ENCODE assay signal across 8 mouse cellular contexts in the genomic region with DNA sequence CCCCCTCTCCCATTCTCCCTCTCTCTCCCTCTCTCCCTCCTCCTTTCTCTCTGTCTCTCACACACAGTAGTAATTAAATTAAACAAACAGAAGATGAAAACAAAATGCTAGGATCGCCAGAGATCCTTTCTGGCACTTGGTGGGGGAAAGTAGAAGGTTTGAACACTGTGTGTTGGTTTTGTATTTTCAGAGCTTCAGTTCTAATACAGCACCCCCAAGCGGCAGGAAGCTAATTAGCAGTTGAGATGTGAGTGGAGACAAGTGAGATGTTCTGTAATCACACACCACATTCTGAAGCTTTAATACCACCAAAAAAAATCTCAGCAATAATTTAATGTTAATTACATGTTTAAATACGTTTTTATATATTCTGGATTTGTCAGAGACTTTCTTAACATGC. TPM values are rescaled to one million over a fixed set of nuclear protein-coding genes. Genes with fewer than 3 reads are reported as not detected.
DNase-seq lines count a peak whose midpoint lies in the region; ATAC-seq and TF ChIP-seq lines count a peak whose summit lies in the region.

No protein-coding gene starts in this region.

- H3K9me3 ChIP-seq in MEL (replicated peaks; ENCODE audit: insufficient read depth, low read length) = no peaks in the 10 kb centered on the region
- H3K9me3 ChIP-seq in embryonic facial prominence, embryonic 10.5 days = no peaks in the 10 kb centered on the region
- no peaks in the 10 kb centered on the region for H3K9me3 ChIP-seq in lung, postnatal 0 days (ENCODE audit: low read length)

- no peaks in the 10 kb centered on the region for H3K79me2 ChIP-seq in MEL (ENCODE audit: control insufficient read depth, insufficient read depth, low read length, poor library complexity)

- H3K9ac ChIP-seq in MEL (ENCODE audit: control insufficient read depth, low read depth, low read length, poor library complexity, severe bottlenecking) = no peak overlapping the region
- no peak overlapping the region for H3K9ac ChIP-seq in lung, postnatal 0 days (replicated peaks; ENCODE audit: low read depth)

- 21% methylated on average over 3 of the region's 3 CpGs for WGBS in embryonic facial prominence, embryonic 10.5 days
- 18% methylated on average over 3 of the region's 3 CpGs for WGBS in lung, postnatal 0 days

- H3K4me2 ChIP-seq in lung, postnatal 0 days (replicated peaks; ENCODE audit: low read depth, low read length) = no peak overlapping the region

- ATAC-seq in lung, postnatal 0 days = no peak

- no peaks in the 10 kb centered on the region for H3K36me3 ChIP-seq in MEL (ENCODE audit: control insufficient read depth in 1 of 2, insufficient read depth in 2 of 2, low read length in 2 of 2)
- H3K36me3 ChIP-seq in embryonic facial prominence, embryonic 10.5 days (replicated peaks) = peaks cover 93% of the 10 kb centered on the region
- no peaks in the 10 kb centered on the region for H3K36me3 ChIP-seq in lung, postnatal 0 days (ENCODE audit: insufficient read depth, low read length)

- no peak overlapping the region for H3K27ac ChIP-seq in layer of hippocampus, adult 2 months
- H3K27ac ChIP-seq in MEL (ENCODE audit: control insufficient read depth, low read depth, low read length) = no peak overlapping the region
- no peak overlapping the region for H3K27ac ChIP-seq in embryonic facial prominence, embryonic 10.5 days (replicated peaks)
- no peak overlapping the region for H3K27ac ChIP-seq in lung, postnatal 0 days (ENCODE audit: low read length)

- TF ChIP-seq RAD21 in MEL (IDR thresholded peaks at IDR 0.05; ENCODE audit: low read depth, low read length) = peak; percentile 13

- no peak overlapping the region for H3K4me3 ChIP-seq in layer of hippocampus, adult 2 months
- H3K4me3 ChIP-seq in MEL (ENCODE audit: control insufficient read depth in 1 of 2, insufficient read depth in 1 of 2, low read depth in 2 of 2, low read length in 2 of 2) = no peak overlapping the region
- H3K4me3 ChIP-seq in embryonic facial prominence, embryonic 10.5 days = no peak overlapping the region
- no peak overlapping the region for H3K4me3 ChIP-seq in lung, postnatal 0 days (ENCODE audit: low read depth, low read length)

- H3K4me1 ChIP-seq in MEL (ENCODE audit: control insufficient read depth in 1 of 2, insufficient read depth in 2 of 2, low read length in 2 of 2) = no peaks in the 10 kb centered on the region
- H3K4me1 ChIP-seq in embryonic facial prominence, embryonic 10.5 days = no peaks in the 10 kb centered on the region
- no peaks in the 10 kb centered on the region for H3K4me1 ChIP-seq in lung, postnatal 0 days (ENCODE audit: insufficient read depth, low read depth, low read length)

- no peak for TF ChIP-seq EP300 in MEL (IDR thresholded peaks at IDR 0.05; ENCODE audit: low read depth in 1 of 2, low read length in 2 of 2)
- TF ChIP-seq EP300 in lung, postnatal 0 days (IDR thresholded peaks at IDR 0.05) = no peak

- peak; percentile 51 to 54 for DNase-seq in cerebellum, adult 18-20 months
- DNase-seq in cerebellum, adult 11-12 months = no peak
- peak in 1 of 2 experiments; percentile 65 for DNase-seq in layer of hippocampus, adult 2 months (ENCODE audit: low spot score in 2 of 2)
- DNase-seq in layer of hippocampus, adult 9-10 months (ENCODE audit: low spot score) = no peak
- peak; percentile 26 for DNase-seq in MEL (ENCODE audit: low read depth, low spot score)
- peak; percentile 50 for DNase-seq in embryonic facial prominence, embryonic 10.5 days (ENCODE audit: low spot score)
- DNase-seq in lung, postnatal 0 days (ENCODE audit: low spot score) = peak; percentile 68
- DNase-seq in T-cell, adult 2 months (ENCODE audit: low spot score) = no peak

- H3K27me3 ChIP-seq in MEL (ENCODE audit: control insufficient read depth in 1 of 2, insufficient read depth in 2 of 2, low read length in 2 of 2) = no peaks in the 10 kb centered on the region
- H3K27me3 ChIP-seq in embryonic facial prominence, embryonic 10.5 days (replicated peaks; ENCODE audit: low read depth, poor library complexity, severe bottlenecking) = no peaks in the 10 kb centered on the region
- H3K27me3 ChIP-seq in lung, postnatal 0 days (replicated peaks; ENCODE audit: insufficient read depth, low read length) = no peaks in the 10 kb centered on the region

- no peak for TF ChIP-seq POLR2A in MEL (IDR thresholded peaks at IDR 0.05; ENCODE audit: control insufficient read depth in 1 of 2, insufficient read depth in 1 of 2, low read depth in 1 of 2, low read length in 2 of 2, poor library complexity in 1 of 2)

- peak; percentile 83 for TF ChIP-seq CTCF in layer of hippocampus, adult 2 months (conservative IDR thresholded peaks at IDR 0.05)
- peak; percentile 23 to 44 (median 26); a peak in 4 of 6 replicates for TF ChIP-seq CTCF in MEL (IDR thresholded peaks at IDR 0.05 in 2 of 3, conservative IDR thresholded peaks at IDR 0.05 in 1 of 3; ENCODE audit: control insufficient read depth in 1 of 3, insufficient read depth in 1 of 3, low read depth in 2 of 3, low read length in 3 of 3, poor library complexity in 1 of 3, severe bottlenecking in 1 of 3)
- TF ChIP-seq CTCF in lung, postnatal 0 days (IDR thresholded peaks at IDR 0.05) = peak; percentile 75

TF ChIP-seq in MEL, 35 proteins besides CTCF, POLR2A, EP300 and RAD21:
- TF ChIP-seq SMC3 (IDR thresholded peaks at IDR 0.05; ENCODE audit: low read depth, low read length) = no peak
- TF ChIP-seq KAT2A (conservative IDR thresholded peaks at IDR 0.05; ENCODE audit: low read depth, low read length) = no peak
- TF ChIP-seq GABPA (IDR thresholded peaks at IDR 0.05; ENCODE audit: low read depth, low read length) = no peak
- no peak for TF ChIP-seq MYB (IDR thresholded peaks at IDR 0.05; ENCODE audit: low read depth, low read length)
- no peak for TF ChIP-seq CHD1 (IDR thresholded peaks at IDR 0.05; ENCODE audit: low read depth, low read length)
- no peak for TF ChIP-seq SIN3A (IDR thresholded peaks at IDR 0.05; ENCODE audit: low read length)
- no peak for TF ChIP-seq MAZ (IDR thresholded peaks at IDR 0.05; ENCODE audit: low read depth, low read length)
- no peak for TF ChIP-seq HCFC1 (IDR thresholded peaks at IDR 0.05; ENCODE audit: low read depth, low read length)
- TF ChIP-seq TCF12 (IDR thresholded peaks at IDR 0.05; ENCODE audit: low read depth, low read length) = no peak
- no peak for TF ChIP-seq BHLHE40 (IDR thresholded peaks at IDR 0.05; ENCODE audit: borderline replicate concordance, low read depth, low read length)
- no peak for TF ChIP-seq TAL1 (IDR thresholded peaks at IDR 0.05; ENCODE audit: low read length)
- no peak for TF ChIP-seq NRF1 (IDR thresholded peaks at IDR 0.05; ENCODE audit: insufficient read depth, low read depth, low read length, poor library complexity, severe bottlenecking)
- TF ChIP-seq JUND (IDR thresholded peaks at IDR 0.05; ENCODE audit: low read depth, low read length) = no peak
- no peak for TF ChIP-seq TBP (IDR thresholded peaks at IDR 0.05; ENCODE audit: low read depth, low read length)
- TF ChIP-seq MXI1 (IDR thresholded peaks at IDR 0.05; ENCODE audit: low read depth, low read length) = no peak
- no peak for TF ChIP-seq POLR2AphosphoS2 (IDR thresholded peaks at IDR 0.05; ENCODE audit: low read length)
- TF ChIP-seq MAX (IDR thresholded peaks at IDR 0.05; ENCODE audit: low read length) = no peak

RNA-seq across cellular contexts. Expression of gene Msantd3, which starts 16.0 kb away (rescaled TPM):
- 10 to 100 TPM; 20.0 to 22.9 TPM for total RNA-seq in layer of hippocampus, adult 2 months (2021)
- total RNA-seq in MEL (2012; rRNA removed) = not detected in 2 replicates
- polyA plus RNA-seq in MEL (2012; ENCODE audit: insufficient read depth in 1 of 2, insufficient read length in 2 of 2, low read depth in 1 of 2, low replicate concordance in 2 of 2, missing spikeins in 1 of 2) = not detected
- polyA plus RNA-seq in embryonic facial prominence, embryonic 10.5 days (2016; fragmentation: Nextera tagmentation; extraction: Ambion mirVana) = 53.9 and 60.7 TPM in 2 replicates
- polyA plus RNA-seq in lung, postnatal 0 days (2015; fragmentation: Nextera tagmentation; extraction: Ambion mirVana) = 12.2 and 13.1 TPM in 2 replicates

RNA-seq across cellular contexts. Expression of gene Tmeff1, which starts 29.2 kb away (rescaled TPM):
- total RNA-seq in layer of hippocampus, adult 2 months (2021) = 100 to 1,000 TPM; 122 to 130 TPM
- total RNA-seq in MEL (2012; rRNA removed) = not detected in 2 replicates
- polyA plus RNA-seq in MEL (2012; ENCODE audit: insufficient read depth in 1 of 2, insufficient read length in 2 of 2, low read depth in 1 of 2, low replicate concordance in 2 of 2, missing spikeins in 1 of 2) = not detected
- 110 and 112 TPM in 2 replicates for polyA plus RNA-seq in embryonic facial prominence, embryonic 10.5 days (2016; fragmentation: Nextera tagmentation; extraction: Ambion mirVana)
- 29.4 and 36.5 TPM in 2 replicates for polyA plus RNA-seq in lung, postnatal 0 days (2015; fragmentation: Nextera tagmentation; extraction: Ambion mirVana)

Comparison
In these comparisons a context has a peak if more than half of its experiments do, and no peak if none do; other contexts are left out.
1. DNase-seq: peak in cerebellum, adult 18-20 months (2 of 2), MEL (single experiment), embryonic facial prominence, embryonic 10.5 days (single experiment) and lung, postnatal 0 days (single experiment); none in cerebellum, adult 11-12 months (single experiment), layer of hippocampus, adult 9-10 months (single experiment) and T-cell, adult 2 months (single experiment).
2. CTCF ChIP-seq: peak in every context shown above with its lines; median percentile 83 in layer of hippocampus, adult 2 months; 75 in lung, postnatal 0 days; 26 in MEL.
3. RNA of gene Msantd3, which starts 16.0 kb away (polyA plus RNA-seq): 53.9 to 60.7 TPM in embryonic facial prominence, embryonic 10.5 days and 12.2 to 13.1 TPM in lung, postnatal 0 days; not detected in MEL; every median in the first group is over 10 times any median in the second.
4. RNA of gene Tmeff1, which starts 29.2 kb away (polyA plus RNA-seq): 110 to 112 TPM in embryonic facial prominence, embryonic 10.5 days and 29.4 to 36.5 TPM in lung, postnatal 0 days; not detected in MEL; every median in the first group is over 10 times any median in the second.